12 mouse cellular contexts compared by ENCODE assay signal in genomic region chr16:34536300-34536699, GRCm38 (mm10). TPM values are rescaled to one million over a fixed set of nuclear protein-coding genes. Genes with fewer than 3 reads are reported as not detected.
DNase-seq lines count a peak whose midpoint lies in the region; ATAC-seq and TF ChIP-seq lines count a peak whose summit lies in the region.
"Had no signal": no experiment of that assay in that cellular context is flagged by ENCODE, and none has a peak within 500 bp of the region (broad histone marks: within the 10 kb centered on the region; RNA-seq: fewer than 3 reads in every experiment).

No protein-coding gene starts in this region.

- no peak overlapping the region for H3K9ac ChIP-seq in forebrain, embryonic 14.5 days (ENCODE audit: low read length)
- no peak overlapping the region for H3K9ac ChIP-seq in forebrain, embryonic 11.5 days (ENCODE audit: low read length)
- no peak overlapping the region for H3K9ac ChIP-seq in stomach, postnatal 0 days (ENCODE audit: low read length)
- H3K9ac ChIP-seq: heart, embryonic 13.5 days; midbrain, embryonic 12.5 days had no signal

- no peak overlapping the region for H3K4me2 ChIP-seq in forebrain, embryonic 14.5 days (ENCODE audit: low read length)
- H3K4me2 ChIP-seq in forebrain, embryonic 11.5 days (ENCODE audit: low read depth, low read length, severe bottlenecking): no peak overlapping the region
- H3K4me2 ChIP-seq in stomach, postnatal 0 days (replicated peaks; ENCODE audit: low read depth): no peak overlapping the region
- H3K4me2 ChIP-seq: heart, embryonic 13.5 days; midbrain, embryonic 12.5 days had no signal

- TF ChIP-seq EP300 in stomach, postnatal 0 days (optimal IDR thresholded peaks at IDR 0.05): no peak

- H3K9me3 ChIP-seq in forebrain, embryonic 14.5 days (replicated peaks; ENCODE audit: control insufficient read depth, low read length): no peaks in the 10 kb centered on the region
- H3K9me3 ChIP-seq in forebrain, embryonic 11.5 days (ENCODE audit: control insufficient read depth, low read length): no peaks in the 10 kb centered on the region
- H3K9me3 ChIP-seq in stomach, postnatal 0 days (ENCODE audit: control insufficient read depth, low read length): no peaks in the 10 kb centered on the region
- H3K9me3 ChIP-seq: heart, embryonic 13.5 days; midbrain, embryonic 12.5 days had no signal

- no peak overlapping the region for H3K27ac ChIP-seq in forebrain, embryonic 14.5 days (ENCODE audit: low read depth, low read length)
- no peak overlapping the region for H3K27ac ChIP-seq in forebrain, embryonic 11.5 days (ENCODE audit: low read depth, low read length)
- H3K27ac ChIP-seq in kidney, adult 2 months (ENCODE audit: insufficient read depth, low read depth, low read length): no peak overlapping the region
- no peak overlapping the region for H3K27ac ChIP-seq in stomach, postnatal 0 days (replicated peaks)
- H3K27ac ChIP-seq: heart, embryonic 13.5 days; midbrain, embryonic 12.5 days had no signal

- H3K4me1 ChIP-seq in forebrain, embryonic 14.5 days (ENCODE audit: control insufficient read depth, insufficient read depth, low read length): peaks cover 39% of the 10 kb centered on the region
- H3K4me1 ChIP-seq in forebrain, embryonic 11.5 days (replicated peaks; ENCODE audit: control insufficient read depth, insufficient read depth, low read length): no peaks in the 10 kb centered on the region
- no peaks in the 10 kb centered on the region for H3K4me1 ChIP-seq in kidney, adult 2 months (ENCODE audit: control insufficient read depth, insufficient read depth, low read length)
- H3K4me1 ChIP-seq in stomach, postnatal 0 days (replicated peaks; ENCODE audit: control insufficient read depth, insufficient read depth): no peaks in the 10 kb centered on the region

- no peaks in the 10 kb centered on the region for H3K27me3 ChIP-seq in forebrain, embryonic 14.5 days (replicated peaks; ENCODE audit: control insufficient read depth, insufficient read depth, low read length)
- no peaks in the 10 kb centered on the region for H3K27me3 ChIP-seq in forebrain, embryonic 11.5 days (ENCODE audit: control insufficient read depth, insufficient read depth, low read length)
- H3K27me3 ChIP-seq in kidney, adult 2 months (replicated peaks; ENCODE audit: control insufficient read depth, insufficient read depth, low read length): no peaks in the 10 kb centered on the region
- no peaks in the 10 kb centered on the region for H3K27me3 ChIP-seq in stomach, postnatal 0 days (ENCODE audit: control insufficient read depth, insufficient read depth, low read length)
- H3K27me3 ChIP-seq: heart, embryonic 13.5 days; midbrain, embryonic 12.5 days had no signal

- no peaks in the 10 kb centered on the region for H3K36me3 ChIP-seq in forebrain, embryonic 14.5 days (ENCODE audit: control insufficient read depth, insufficient read depth, low read length)
- no peaks in the 10 kb centered on the region for H3K36me3 ChIP-seq in forebrain, embryonic 11.5 days (ENCODE audit: control insufficient read depth, insufficient read depth, low read length)
- no peaks in the 10 kb centered on the region for H3K36me3 ChIP-seq in kidney, adult 2 months (ENCODE audit: control insufficient read depth, insufficient read depth, low read length)
- no peaks in the 10 kb centered on the region for H3K36me3 ChIP-seq in stomach, postnatal 0 days (ENCODE audit: control insufficient read depth, insufficient read depth, low read length)
- H3K36me3 ChIP-seq: heart, embryonic 13.5 days; midbrain, embryonic 12.5 days had no signal

- no peak for TF ChIP-seq POLR2A in kidney, adult 2 months (IDR thresholded peaks at IDR 0.05; ENCODE audit: low read depth, low read length)

- no peak overlapping the region for H3K4me3 ChIP-seq in forebrain, embryonic 14.5 days (ENCODE audit: low read depth, low read length)
- no peak overlapping the region for H3K4me3 ChIP-seq in forebrain, embryonic 11.5 days (ENCODE audit: low read depth, low read length)
- H3K4me3 ChIP-seq in kidney, adult 2 months (ENCODE audit: insufficient read depth, low read depth, low read length): no peak overlapping the region
- H3K4me3 ChIP-seq in stomach, postnatal 0 days (ENCODE audit: low read depth, low read length): no peak overlapping the region
- H3K4me3 ChIP-seq: heart, embryonic 13.5 days; midbrain, embryonic 12.5 days had no signal

- peak; percentile 78 for DNase-seq in forebrain, embryonic 14.5 days (ENCODE audit: low spot score)
- DNase-seq in forebrain, embryonic 11.5 days (ENCODE audit: low spot score): no peak
- DNase-seq in urinary bladder, postnatal 14 days (ENCODE audit: low spot score): peak; percentile 46
- DNase-seq in urinary bladder, postnatal 10 days (ENCODE audit: low spot score): no peak
- peak; percentile 81 for DNase-seq in kidney, adult 2 months
- no peak for DNase-seq in stomach, postnatal 0 days (ENCODE audit: low spot score)
- no peak for DNase-seq in gastrocnemius, postnatal 36 days
- no peak for DNase-seq in heart, postnatal 14 days
- DNase-seq: right cerebral cortex, postnatal 14 days; thymus, postnatal 14 days had no signal

- intact Hi-C loops in gastrocnemius, postnatal 36 days (cut with DNase I): no loop called here
- intact Hi-C loops in heart, postnatal 14 days (cut with DNase I): no loop called here

- no peak for TF ChIP-seq CTCF in kidney, adult 2 months (conservative IDR thresholded peaks at IDR 0.05; ENCODE audit: insufficient read depth, insufficient read length, low read depth, low read length)
- peak; percentile 12; the same call in 1 of the 2 replicates for TF ChIP-seq CTCF in stomach, postnatal 0 days (IDR thresholded peaks at IDR 0.05; ENCODE audit: low read depth)

- 42% methylated on average over 6 of the region's 6 CpGs for WGBS in forebrain, embryonic 14.5 days
- 95% methylated on average over 6 of the region's 6 CpGs for WGBS in forebrain, embryonic 11.5 days
- WGBS in kidney, adult 2 months: 43% methylated on average over 6 of the region's 6 CpGs
- 78% methylated on average over 6 of the region's 6 CpGs for WGBS in stomach, postnatal 0 days

- ATAC-seq in forebrain, embryonic 14.5 days: no peak
- no peak for ATAC-seq in forebrain, embryonic 11.5 days (replicated peaks; ENCODE audit: low FRiP score)
- no peak for ATAC-seq in stomach, postnatal 0 days (ENCODE audit: low FRiP score, low TSS enrichment)

RNA-seq across cellular contexts. Expression of gene Kalrn, which starts 37.0 kb away (rescaled TPM):
- polyA plus RNA-seq in forebrain, embryonic 14.5 days (2014; fragmentation: Nextera tagmentation; extraction: Ambion mirVana): 19.7 and 26.2 TPM in 2 replicates
- 21.3 and 22.4 TPM in 2 replicates for polyA plus RNA-seq in forebrain, embryonic 11.5 days (2014; fragmentation: Nextera tagmentation; extraction: Ambion mirVana)
- polyA plus RNA-seq in kidney, adult 2 months (2012; rRNA removed): 8.5 and 8.6 TPM in 2 replicates
- polyA plus RNA-seq in stomach, postnatal 0 days (2015; fragmentation: Nextera tagmentation; extraction: Ambion mirVana): 14.4 and 16.7 TPM in 2 replicates
- 10 to 100 TPM; 19.0 to 21.5 TPM for total RNA-seq in gastrocnemius, postnatal 36 days (2021)
- 10 to 100 TPM; 29.5 to 33.7 TPM for total RNA-seq in heart, postnatal 14 days (2021)

Comparison
In these comparisons a context has a peak if more than half of its experiments do, and no peak if none do; other contexts are left out.
1. DNase-seq: peak in forebrain, embryonic 14.5 days (single experiment), urinary bladder, postnatal 14 days (single experiment) and kidney, adult 2 months (single experiment); none in forebrain, embryonic 11.5 days (single experiment), urinary bladder, postnatal 10 days (single experiment), stomach, postnatal 0 days (single experiment), gastrocnemius, postnatal 36 days (0 of 2) and heart, postnatal 14 days (0 of 2).